In genomic region chr5:149617776-149618425, GRCm38 (mm10) we compare ENCODE assay signal across 23 mouse cellular contexts. TPM values are rescaled to one million over a fixed set of nuclear protein-coding genes. Genes with fewer than 3 reads are reported as not detected.
DNase-seq lines count a peak whose midpoint lies in the region; ATAC-seq and TF ChIP-seq lines count a peak whose summit lies in the region.
"Had no signal": no experiment of that assay in that cellular context is flagged by ENCODE, and none has a peak within 500 bp of the region (broad histone marks: within the 10 kb centered on the region; RNA-seq: fewer than 3 reads in every experiment).

No protein-coding gene starts in this region.

- no peak for ATAC-seq in midbrain, embryonic 14.5 days (ENCODE audit: low FRiP score, low TSS enrichment)
- ATAC-seq: activated CD4-positive, CD25-positive, alpha-beta regulatory T cell, adult 4 months; CD4-positive, CD25-positive, alpha-beta regulatory T cell, adult 4 months had no signal

- no peaks in the 10 kb centered on the region for H3K27me3 ChIP-seq in testis, adult 2 months (ENCODE audit: control insufficient read depth, insufficient read depth, low read length)
- H3K27me3 ChIP-seq in C2C12 (ENCODE audit: control insufficient read depth, insufficient read depth, insufficient read length) = no peaks in the 10 kb centered on the region
- H3K27me3 ChIP-seq in splenic B cell, adult 2 months (ENCODE audit: control insufficient read depth, insufficient read depth, low read length, poor library complexity, severe bottlenecking) = no peaks in the 10 kb centered on the region
- no peaks in the 10 kb centered on the region for H3K27me3 ChIP-seq in midbrain, embryonic 14.5 days (ENCODE audit: control insufficient read depth, insufficient read depth, low read length)
- H3K27me3 ChIP-seq: forebrain, embryonic 13.5 days; hindbrain, embryonic 12.5 days; hindbrain, embryonic 15.5 days had no signal

- WGBS in midbrain, embryonic 14.5 days = 92% methylated on average over 6 of the region's 6 CpGs

- H3K79me3 ChIP-seq in C2C12 (ENCODE audit: low read depth) = peaks cover 16% of the 10 kb centered on the region

- peaks cover 6% of the 10 kb centered on the region; the same call in 1 of the 2 replicates for H3K36me3 ChIP-seq in testis, adult 2 months (ENCODE audit: control insufficient read depth, insufficient read depth, low read length)
- peaks cover 93% of the 10 kb centered on the region for H3K36me3 ChIP-seq in C2C12 (ENCODE audit: control insufficient read depth, insufficient read depth)
- peaks cover 25% of the 10 kb centered on the region for H3K36me3 ChIP-seq in splenic B cell, adult 2 months (ENCODE audit: control insufficient read depth, insufficient read depth, low read length, poor library complexity, severe bottlenecking)
- H3K36me3 ChIP-seq in midbrain, embryonic 14.5 days (ENCODE audit: control insufficient read depth, insufficient read depth, low read length) = peaks cover 82% of the 10 kb centered on the region

- no peak for TF ChIP-seq CTCF in testis, adult 2 months (IDR thresholded peaks at IDR 0.05; ENCODE audit: control insufficient read depth, insufficient read depth, insufficient replicate concordance, low read depth, low read length)
- TF ChIP-seq CTCF in C2C12 (IDR thresholded peaks at IDR 0.05; ENCODE audit: control insufficient read depth, insufficient read depth, insufficient read length) = no peak

- H3K79me2 ChIP-seq in C2C12 (ENCODE audit: control insufficient read depth, insufficient read depth) = peaks cover 22% of the 10 kb centered on the region

- no peak for DNase-seq in testis, postnatal 10 days (ENCODE audit: low spot score)
- DNase-seq in brain, adult 2 months (ENCODE audit: low read depth, low spot score) = peak; percentile 50
- DNase-seq in splenic B cell, adult 2 months (ENCODE audit: low read depth, low spot score) = peak; percentile 28
- DNase-seq in midbrain, embryonic 14.5 days = no peak
- no peak for DNase-seq in cerebellum, postnatal 25 days
- no peak for DNase-seq in layer of hippocampus, adult 8-10 months (ENCODE audit: low spot score in 2 of 2)
- DNase-seq: adrenal gland, postnatal 25 days; B cell, adult 2 months; cerebellum, adult 11 months; cerebellum, adult 8-10 months; cerebellum, postnatal 10 days; gastrocnemius, postnatal 10 days; gastrocnemius, postnatal 36 days; heart, adult 2 months had no signal

- peak overlapping the region; percentile 20 for H3K4me3 ChIP-seq in testis, adult 2 months (ENCODE audit: control insufficient read depth, low read depth, low read length)
- no peak overlapping the region for H3K4me3 ChIP-seq in C2C12 (ENCODE audit: insufficient read depth, poor library complexity, severe bottlenecking)
- no peak overlapping the region for H3K4me3 ChIP-seq in midbrain, embryonic 14.5 days (replicated peaks; ENCODE audit: low read depth, low read length)
- H3K4me3 ChIP-seq: forebrain, embryonic 10.5 days; forebrain, embryonic 13.5 days; heart, adult 2 months; hindbrain, embryonic 12.5 days; hindbrain, embryonic 15.5 days had no signal

- H3K27ac ChIP-seq in testis, adult 2 months (ENCODE audit: control insufficient read depth, insufficient read depth, low read depth, low read length) = no peak overlapping the region
- H3K27ac ChIP-seq in midbrain, embryonic 14.5 days (replicated peaks; ENCODE audit: low read depth, low read length) = no peak overlapping the region
- H3K27ac ChIP-seq: forebrain, embryonic 10.5 days; forebrain, embryonic 13.5 days; heart, adult 2 months; hindbrain, embryonic 12.5 days; hindbrain, embryonic 15.5 days had no signal

- TF ChIP-seq POLR2A in testis, adult 2 months (IDR thresholded peaks at IDR 0.05; ENCODE audit: control insufficient read depth, low read depth, low read length) = no peak

- H3K9ac ChIP-seq in midbrain, embryonic 14.5 days (replicated peaks; ENCODE audit: low read length) = no peak overlapping the region
- H3K9ac ChIP-seq: forebrain, embryonic 13.5 days; hindbrain, embryonic 12.5 days; hindbrain, embryonic 15.5 days had no signal

- no peak overlapping the region for H3ac ChIP-seq in C2C12 (ENCODE audit: control insufficient read depth, insufficient read length, low read depth)

- no peak overlapping the region for H3K4me2 ChIP-seq in midbrain, embryonic 14.5 days (ENCODE audit: low read length)
- H3K4me2 ChIP-seq: forebrain, embryonic 13.5 days; heart, embryonic 11.5 days; hindbrain, embryonic 12.5 days; hindbrain, embryonic 15.5 days had no signal

- H3K4me1 ChIP-seq in testis, adult 2 months (ENCODE audit: control insufficient read depth, insufficient read depth, low read length) = no peaks in the 10 kb centered on the region
- no peaks in the 10 kb centered on the region for H3K4me1 ChIP-seq in midbrain, embryonic 14.5 days (ENCODE audit: control insufficient read depth, insufficient read depth, low read length)
- H3K4me1 ChIP-seq: forebrain, embryonic 10.5 days; forebrain, embryonic 13.5 days had no signal

- H3K9me3 ChIP-seq in midbrain, embryonic 14.5 days (ENCODE audit: control insufficient read depth, low read length) = no peaks in the 10 kb centered on the region
- H3K9me3 ChIP-seq: forebrain, embryonic 10.5 days; forebrain, embryonic 13.5 days; hindbrain, embryonic 12.5 days; hindbrain, embryonic 15.5 days had no signal

TF ChIP-seq in C2C12, 6 proteins besides CTCF, POLR2A, EP300 and RAD21:
- peak; percentile 8 for TF ChIP-seq FOSL1 (IDR thresholded peaks at IDR 0.05; ENCODE audit: insufficient read depth, low read length, poor library complexity, severe bottlenecking)
- no peak for TF ChIP-seq MYOD1 (IDR thresholded peaks at IDR 0.05; ENCODE audit: control insufficient read depth, insufficient read length, low read depth)
- TF ChIP-seq CEBPB (IDR thresholded peaks at IDR 0.05; ENCODE audit: low read depth) = no peak
- no peak for TF ChIP-seq MAX (IDR thresholded peaks at IDR 0.05)
- TF ChIP-seq MYOG (IDR thresholded peaks at IDR 0.05; ENCODE audit: control insufficient read depth, extremely low read depth, insufficient read length) = no peak
- TF ChIP-seq USF1 (IDR thresholded peaks at IDR 0.05; ENCODE audit: low read depth) = no peak

RNA-seq across cellular contexts. Expression of gene Hsph1, which starts 18.3 kb away (rescaled TPM):
- 19.7 and 22.7 TPM in 2 replicates for polyA plus RNA-seq in testis, adult 2 months (2012; rRNA removed)
- polyA plus RNA-seq in C2C12 (2012; fragmentation: generic; extraction: Trizol) = 74.1 TPM
- 59.8 and 104 TPM in 2 replicates for polyA plus RNA-seq in midbrain, embryonic 14.5 days (2014; fragmentation: Nextera tagmentation; extraction: Ambion mirVana)
- 100 to 1,000 TPM; 269 to 406 (median 334) TPM for total RNA-seq in layer of hippocampus, adult 8-10 months (2022)

Comparison
In these comparisons a context has a peak if more than half of its experiments do, and no peak if none do; other contexts are left out.
1. DNase-seq: peak in brain, adult 2 months (single experiment) and splenic B cell, adult 2 months (single experiment); none in testis, postnatal 10 days (single experiment), midbrain, embryonic 14.5 days (single experiment), cerebellum, postnatal 25 days (0 of 2) and layer of hippocampus, adult 8-10 months (0 of 2).